Mouse (Mus musculus): Measurements from ENCODE around the gene Rtn4rl1. TPM values are rescaled to one million over a fixed set of nuclear protein-coding genes. Genes with fewer than 3 reads are reported as not detected.

Gene Rtn4rl1
- polyA plus RNA-seq, 1 experiment from 2014 or later = 4.2 TPM

DNA sequence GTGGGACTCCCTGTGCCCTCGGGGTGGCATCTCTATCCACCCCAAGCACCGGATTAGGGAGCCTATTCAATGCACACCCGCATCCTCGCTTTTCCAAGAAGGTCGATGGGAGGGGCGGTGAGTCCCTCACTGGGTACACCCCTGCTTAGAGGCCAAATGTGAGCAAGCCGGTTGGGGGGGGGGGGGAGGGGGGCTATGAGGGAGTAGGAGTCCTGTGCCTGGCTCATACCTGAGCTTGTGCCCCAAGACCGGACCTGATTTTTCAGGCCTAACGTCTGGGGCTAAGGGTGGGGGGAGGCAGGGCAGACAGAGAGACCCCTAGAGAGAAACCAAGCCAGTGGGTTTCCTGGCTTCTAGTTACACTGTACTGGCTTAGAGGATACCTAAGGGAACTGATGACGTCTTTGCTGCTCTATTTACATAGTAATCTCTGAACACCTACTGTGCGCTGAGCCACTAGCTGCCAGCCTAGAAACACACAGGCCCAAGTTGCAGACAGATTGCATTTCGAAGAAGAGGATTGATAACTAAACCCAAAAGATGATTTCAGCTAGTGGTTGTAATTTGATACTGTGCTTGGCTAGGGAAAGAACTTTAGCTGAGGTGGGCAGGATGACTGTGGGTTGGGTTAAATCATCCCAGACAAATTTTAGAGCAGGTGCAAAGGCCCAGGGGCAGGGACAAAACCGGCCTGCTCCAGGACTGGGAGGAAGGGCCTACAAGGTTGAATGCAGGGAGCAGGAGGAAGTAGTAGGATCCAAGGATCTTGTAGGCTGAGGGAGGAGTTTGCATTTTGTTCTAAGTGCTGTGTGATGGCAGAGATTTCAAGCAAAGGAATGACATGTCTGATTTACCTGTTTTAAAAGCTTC is 20.7 kb downstream of the Rtn4rl1 start:
- Histone ChIP-seq H3K27me3 (ENCODE audit: insufficient read depth, low read length) (no peaks in the 10 kb centered on the region), H3K4me3 (replicated peaks; ENCODE audit: low read depth, low read length) (peak overlapping the region; percentile 20; the same call in 1 of the 2 replicates), H3K36me3 (ENCODE audit: insufficient read depth, low read length) (no peaks in the 10 kb centered on the region), H3K9me3 (replicated peaks; ENCODE audit: low read length) (no peaks in the 10 kb centered on the region), H3K4me1 (replicated peaks; ENCODE audit: insufficient read depth, low read length) (peaks cover 15% of the 10 kb centered on the region; the same call in 1 of the 2 replicates), H3K27ac (peak overlapping the region; percentile 87), H3K9ac (ENCODE audit: low read depth, low read length) (peak overlapping the region; percentile 66), H3K4me2 (ENCODE audit: low read length) (peak overlapping the region; percentile 64)
- 27% methylated on average over 13 of the region's 13 CpGs for WGBS
- DNase-seq (ENCODE audit: low spot score) (no peak), ATAC-seq (replicated peaks; ENCODE audit: low FRiP score, low read depth) (peak; percentile 18)
- TF ChIP-seq CTCF (IDR thresholded peaks at IDR 0.05; ENCODE audit: low read depth) = no peak

DNA sequence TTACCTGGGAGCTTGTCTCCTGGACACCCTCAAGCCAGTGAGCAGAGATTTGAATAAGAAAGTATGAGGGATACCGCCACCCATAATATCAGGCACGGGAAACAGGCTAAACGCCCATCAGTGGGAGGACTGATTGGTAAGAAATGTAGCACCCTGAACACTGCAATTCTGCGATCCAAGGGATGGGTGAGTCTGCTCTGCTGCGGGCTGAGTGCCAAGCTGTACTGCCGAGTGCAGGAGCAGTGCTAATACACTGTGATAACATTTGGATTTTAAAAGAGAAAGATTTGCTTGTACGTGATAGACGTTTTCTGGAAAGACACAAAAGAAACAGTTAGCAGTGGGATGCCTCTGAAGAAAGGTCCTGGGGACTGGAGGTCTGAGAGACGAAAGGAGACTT is 26.5 kb downstream of the Rtn4rl1 start:
- no peak overlapping the region for H3K9ac ChIP-seq (ENCODE audit: low read depth, low read length)
- no peaks in the 10 kb centered on the region for H3K36me3 ChIP-seq (ENCODE audit: insufficient read depth, low read length)
- no peak overlapping the region for H3K4me3 ChIP-seq (replicated peaks; ENCODE audit: low read depth, low read length)
- WGBS = 35% methylated on average over 9 of the region's 9 CpGs
- no peak overlapping the region for H3K27ac ChIP-seq
- no peaks in the 10 kb centered on the region for H3K9me3 ChIP-seq (replicated peaks; ENCODE audit: low read length)
- H3K27me3 ChIP-seq (ENCODE audit: insufficient read depth, low read length) = no peaks in the 10 kb centered on the region
- no peak overlapping the region for H3K4me2 ChIP-seq (ENCODE audit: low read length)
- 0 out of 2 replicates have a peak, but pooled peaks cover 3% of the 10 kb centered on the region for H3K4me1 ChIP-seq (replicated peaks; ENCODE audit: insufficient read depth, low read length)
- ATAC-seq (replicated peaks; ENCODE audit: low FRiP score, low read depth) = no peak
- DNase-seq (ENCODE audit: low spot score) = peak; percentile 32
- no peak for TF ChIP-seq CTCF (IDR thresholded peaks at IDR 0.05; ENCODE audit: low read depth)

GRCm38 (mm10) chr11:75220517-75221145 is 27.0 kb downstream of the Rtn4rl1 start:
- no peak for ATAC-seq (replicated peaks; ENCODE audit: low FRiP score, low read depth)
- Histone ChIP-seq H3K4me1 (replicated peaks; ENCODE audit: insufficient read depth, low read length) (no peaks in the 10 kb centered on the region), H3K27ac (no peak overlapping the region), H3K4me3 (replicated peaks; ENCODE audit: low read depth, low read length) (no peak overlapping the region), H3K4me2 (ENCODE audit: low read length) (no peak overlapping the region), H3K36me3 (ENCODE audit: insufficient read depth, low read length) (no peaks in the 10 kb centered on the region), H3K9me3 (replicated peaks; ENCODE audit: low read length) (no peaks in the 10 kb centered on the region), H3K9ac (ENCODE audit: low read depth, low read length) (no peak overlapping the region), H3K27me3 (ENCODE audit: insufficient read depth, low read length) (no peaks in the 10 kb centered on the region)
- TF ChIP-seq CTCF (IDR thresholded peaks at IDR 0.05; ENCODE audit: low read depth) = no peak
- no peak for DNase-seq (ENCODE audit: low spot score)
- WGBS = 39% methylated on average over 5 of the region's 6 CpGs

GRCm38 (mm10) chr11:75224062-75224461 is 30.5 kb downstream of the Rtn4rl1 start:
- Histone ChIP-seq H3K36me3 (ENCODE audit: insufficient read depth, low read length) (no peaks in the 10 kb centered on the region), H3K4me2 (ENCODE audit: low read length) (no peak overlapping the region), H3K4me3 (replicated peaks; ENCODE audit: low read depth, low read length) (no peak overlapping the region), H3K27me3 (ENCODE audit: insufficient read depth, low read length) (no peaks in the 10 kb centered on the region), H3K27ac (no peak overlapping the region), H3K9me3 (replicated peaks; ENCODE audit: low read length) (no peaks in the 10 kb centered on the region), H3K9ac (ENCODE audit: low read depth, low read length) (no peak overlapping the region), H3K4me1 (replicated peaks; ENCODE audit: insufficient read depth, low read length) (no peaks in the 10 kb centered on the region)
- DNase-seq (ENCODE audit: low spot score) (no peak), ATAC-seq (replicated peaks; ENCODE audit: low FRiP score, low read depth) (no peak)
- 84% methylated on average over 12 of the region's 12 CpGs for WGBS
- TF ChIP-seq CTCF (IDR thresholded peaks at IDR 0.05; ENCODE audit: low read depth) = no peak

GRCm38 (mm10) chr11:75224835-75225234 is 31.3 kb downstream of the Rtn4rl1 start:
- WGBS = 88% methylated on average over 4 of the region's 4 CpGs
- no peak overlapping the region for H3K4me2 ChIP-seq (ENCODE audit: low read length)
- no peak overlapping the region for H3K27ac ChIP-seq
- DNase-seq (ENCODE audit: low spot score) (no peak), ATAC-seq (replicated peaks; ENCODE audit: low FRiP score, low read depth) (no peak)
- H3K4me1 ChIP-seq (replicated peaks; ENCODE audit: insufficient read depth, low read length) = no peaks in the 10 kb centered on the region
- no peaks in the 10 kb centered on the region for H3K9me3 ChIP-seq (replicated peaks; ENCODE audit: low read length)
- H3K9ac ChIP-seq (ENCODE audit: low read depth, low read length) = no peak overlapping the region
- no peak for TF ChIP-seq CTCF (IDR thresholded peaks at IDR 0.05; ENCODE audit: low read depth)
- no peak overlapping the region for H3K4me3 ChIP-seq (replicated peaks; ENCODE audit: low read depth, low read length)
- no peaks in the 10 kb centered on the region for H3K36me3 ChIP-seq (ENCODE audit: insufficient read depth, low read length)
- no peaks in the 10 kb centered on the region for H3K27me3 ChIP-seq (ENCODE audit: insufficient read depth, low read length)

- WGBS = 30% methylated on average over 3 of the region's 3 CpGs
- no peak overlapping the region for H3K4me3 ChIP-seq (replicated peaks; ENCODE audit: low read depth, low read length)
- no peak overlapping the region for H3K27ac ChIP-seq
- H3K9me3 ChIP-seq (replicated peaks; ENCODE audit: low read length) = no peaks in the 10 kb centered on the region
- H3K27me3 ChIP-seq (ENCODE audit: insufficient read depth, low read length) = no peaks in the 10 kb centered on the region
- no peaks in the 10 kb centered on the region for H3K4me1 ChIP-seq (replicated peaks; ENCODE audit: insufficient read depth, low read length)
- no peak overlapping the region for H3K4me2 ChIP-seq (ENCODE audit: low read length)
- ATAC-seq (replicated peaks; ENCODE audit: low FRiP score, low read depth) = no peak
- no peak for DNase-seq (ENCODE audit: low spot score)
- no peak overlapping the region for H3K9ac ChIP-seq (ENCODE audit: low read depth, low read length)
- no peak for TF ChIP-seq CTCF (IDR thresholded peaks at IDR 0.05; ENCODE audit: low read depth)
- H3K36me3 ChIP-seq (ENCODE audit: insufficient read depth, low read length) = no peaks in the 10 kb centered on the region
Measured at GRCm38 (mm10) chr11:75227632-75228031, 34.0 kb downstream of the Rtn4rl1 start.
